Mouse (Mus musculus): ENCODE measurements around the gene Uba52. TPM values are rescaled to one million over a fixed set of nuclear protein-coding genes. Genes with fewer than 3 reads are reported as not detected.

The Uba52 gene
- total RNA-seq (2015) (3,077 and 3,244 TPM in 2 replicates), total RNA-seq (2017) (4,035 and 5,307 TPM in 2 replicates)

DNA sequence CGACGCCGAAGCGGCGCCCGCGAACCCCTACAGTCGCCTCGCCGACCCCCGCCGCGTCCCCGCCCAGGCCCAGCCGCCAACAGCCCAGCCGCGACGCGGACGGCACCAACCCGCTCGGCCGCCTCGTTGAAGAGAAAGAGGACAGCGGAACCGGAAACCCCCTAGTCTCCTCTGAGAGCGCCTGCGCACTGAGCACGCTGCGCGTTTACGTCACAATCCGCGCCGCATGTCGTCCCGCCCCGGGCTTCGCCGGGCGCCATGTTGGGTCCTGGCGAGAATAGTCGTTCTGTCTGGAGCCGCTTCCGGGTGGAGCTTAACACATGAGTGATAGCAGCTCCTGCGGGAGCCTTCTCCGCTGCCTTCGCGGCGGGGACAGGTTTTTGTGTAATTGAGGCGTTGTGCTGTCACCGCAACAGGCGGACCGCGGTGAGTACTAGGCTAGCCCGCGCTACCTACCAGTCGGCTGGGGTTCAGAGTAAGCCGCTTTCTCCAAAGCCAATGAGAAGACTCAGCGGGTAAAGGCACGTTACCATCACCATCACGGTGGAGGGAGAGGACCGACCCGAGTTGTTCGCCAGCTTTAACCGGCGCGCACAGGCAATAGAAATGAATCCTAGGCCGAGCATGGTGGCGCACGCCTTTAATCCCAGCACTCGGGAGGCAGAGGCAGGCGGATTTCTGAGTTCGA lies at the start of gene Uba52:
Uba52 (minus strand) TSS at position 574 of the 688 bp plus-strand sequence.
- peak; percentile 60 for ATAC-seq (replicated peaks; ENCODE audit: poor library complexity)

GRCm38 (mm10) chr8:70560096-70560495 lies 49.5 kb upstream of the Uba52 start:
- ATAC-seq (replicated peaks; ENCODE audit: poor library complexity) = peak; percentile 65

DNA sequence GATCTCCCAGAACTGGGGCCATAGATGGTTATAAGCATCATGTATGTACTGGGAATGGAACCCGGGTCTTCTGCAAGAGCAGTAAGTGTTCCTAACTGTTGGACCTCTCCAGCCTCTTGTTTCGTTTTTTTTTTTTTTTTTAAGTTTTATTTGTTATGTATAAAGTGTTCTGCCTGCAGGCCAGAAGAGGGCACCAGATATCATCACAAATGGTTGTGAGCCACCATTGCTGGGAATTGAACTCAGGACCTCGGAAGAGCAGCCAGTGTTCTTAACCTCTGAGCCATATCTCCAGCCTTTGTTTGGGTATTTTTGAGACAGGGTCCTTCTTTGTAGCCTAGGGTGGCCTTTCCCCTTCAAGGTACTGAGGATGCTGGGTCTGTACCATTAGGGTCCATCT lies 48.4 kb upstream of the Uba52 start:
- ATAC-seq (replicated peaks; ENCODE audit: poor library complexity) = no peak

- ATAC-seq (replicated peaks; ENCODE audit: poor library complexity) = peak; percentile 51
Measured at GRCm38 (mm10) chr8:70558334-70558733, 47.7 kb upstream of the Uba52 start.

DNA sequence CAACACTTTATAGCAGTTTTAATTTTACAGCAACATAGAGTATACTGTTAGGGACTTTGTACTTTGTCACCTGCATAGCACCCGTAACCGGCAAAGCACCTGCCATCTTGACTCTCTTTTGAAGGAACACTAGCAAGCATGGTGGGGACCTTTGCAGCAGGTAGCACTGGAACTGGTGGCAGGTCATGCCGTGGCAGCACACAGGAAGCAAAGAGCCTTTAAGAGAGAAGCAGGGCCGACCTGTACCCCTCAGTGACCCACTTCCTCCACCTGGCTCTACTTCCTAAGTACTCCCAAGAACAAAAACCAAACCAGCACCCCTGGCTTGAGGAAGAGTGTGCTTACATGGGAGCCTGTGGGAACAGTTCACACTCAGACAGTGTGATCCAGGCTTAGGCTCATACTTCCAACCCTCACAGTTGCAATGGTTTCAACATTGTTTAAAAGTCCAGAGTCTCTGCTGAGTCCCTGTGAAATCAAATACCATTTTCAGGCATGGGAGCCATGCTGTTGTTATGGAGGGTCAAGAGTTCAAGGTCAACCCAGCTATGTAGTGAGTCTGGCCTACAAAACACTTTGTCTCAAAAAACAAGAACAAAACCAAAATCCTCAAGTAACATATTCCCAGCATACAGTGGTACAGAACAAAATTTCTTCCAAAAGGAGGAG lies 44.6 kb upstream of the Uba52 start:
- no peak for ATAC-seq (replicated peaks; ENCODE audit: poor library complexity)

GRCm38 (mm10) chr8:70553740-70554139 lies 43.1 kb upstream of the Uba52 start:
- ATAC-seq (replicated peaks; ENCODE audit: poor library complexity) = no peak

GRCm38 (mm10) chr8:70552836-70553235 lies 42.2 kb upstream of the Uba52 start:
- ATAC-seq (replicated peaks; ENCODE audit: poor library complexity) = peak; percentile 51

GRCm38 (mm10) chr8:70551558-70552161 lies 41.1 kb upstream of the Uba52 start:
- ATAC-seq (replicated peaks; ENCODE audit: poor library complexity) = no peak

DNA sequence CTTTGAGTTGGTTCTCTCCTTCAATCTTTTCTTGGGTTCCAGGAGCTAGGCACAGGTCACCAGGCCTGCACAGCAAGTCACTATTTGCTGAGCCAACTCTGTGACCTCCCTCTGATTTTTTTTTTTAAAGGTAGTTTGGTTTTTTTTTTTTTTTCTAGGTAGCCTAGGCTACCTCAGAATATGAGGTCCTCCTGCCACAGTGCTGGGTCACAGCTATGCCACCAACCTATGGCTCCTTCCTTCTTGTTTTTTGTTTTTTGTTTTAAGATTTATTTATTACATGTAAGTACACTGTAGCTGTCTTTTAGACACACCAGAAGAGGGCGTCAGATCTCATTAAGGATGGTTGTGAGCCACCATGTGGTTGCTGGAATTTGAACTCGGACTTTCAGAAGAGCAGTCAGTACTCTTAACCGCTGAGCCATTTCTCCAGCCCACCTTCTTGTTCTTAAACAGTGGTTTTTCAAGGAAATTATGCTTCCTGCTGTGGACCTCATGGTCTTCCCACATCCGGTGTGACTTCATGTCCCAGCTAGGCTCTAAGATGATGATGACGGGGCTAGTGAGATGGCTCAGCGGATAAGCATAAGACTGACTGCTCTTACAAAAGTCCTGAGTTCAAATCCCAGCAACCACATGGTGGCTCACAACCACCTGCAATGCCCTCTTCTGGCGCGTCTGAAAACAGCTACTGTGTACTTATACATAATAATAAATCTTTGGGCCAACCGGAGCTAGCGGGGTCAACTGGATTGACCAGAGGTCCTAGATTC lies 39.0 kb upstream of the Uba52 start:
- peak; percentile 81 for ATAC-seq (replicated peaks; ENCODE audit: poor library complexity)

GRCm38 (mm10) chr8:70547762-70548161 lies 37.2 kb upstream of the Uba52 start:
- no peak for ATAC-seq (replicated peaks; ENCODE audit: poor library complexity)

GRCm38 (mm10) chr8:70546412-70546811 lies 35.8 kb upstream of the Uba52 start:
- ATAC-seq (replicated peaks; ENCODE audit: poor library complexity) = no peak

GRCm38 (mm10) chr8:70544200-70544687 lies 33.6 kb upstream of the Uba52 start:
- peak; percentile 55 for ATAC-seq (replicated peaks; ENCODE audit: poor library complexity)

DNA sequence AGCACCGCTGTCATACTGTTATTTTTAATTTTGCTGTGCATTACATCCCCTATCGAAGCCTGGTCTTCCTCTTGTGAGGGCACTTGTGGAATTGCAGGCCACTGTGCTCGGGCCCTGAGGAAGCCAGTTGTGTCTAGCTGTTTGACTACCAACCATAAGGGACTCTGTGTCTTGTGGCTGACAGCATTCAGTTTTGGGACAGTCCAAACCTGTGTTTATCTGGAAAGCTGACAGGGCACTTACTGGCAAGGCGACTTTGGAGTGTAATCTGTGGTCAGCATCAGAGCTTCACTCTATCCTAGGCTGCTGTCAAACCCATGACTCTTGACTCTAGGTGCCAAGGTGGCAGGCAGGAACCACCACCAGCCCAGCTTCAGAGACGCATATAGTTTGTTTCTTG lies 30.5 kb upstream of the Uba52 start:
- no peak for ATAC-seq (replicated peaks; ENCODE audit: poor library complexity)

GRCm38 (mm10) chr8:70540507-70541071 lies 30.0 kb upstream of the Uba52 start:
- no peak for ATAC-seq (replicated peaks; ENCODE audit: poor library complexity)

DNA sequence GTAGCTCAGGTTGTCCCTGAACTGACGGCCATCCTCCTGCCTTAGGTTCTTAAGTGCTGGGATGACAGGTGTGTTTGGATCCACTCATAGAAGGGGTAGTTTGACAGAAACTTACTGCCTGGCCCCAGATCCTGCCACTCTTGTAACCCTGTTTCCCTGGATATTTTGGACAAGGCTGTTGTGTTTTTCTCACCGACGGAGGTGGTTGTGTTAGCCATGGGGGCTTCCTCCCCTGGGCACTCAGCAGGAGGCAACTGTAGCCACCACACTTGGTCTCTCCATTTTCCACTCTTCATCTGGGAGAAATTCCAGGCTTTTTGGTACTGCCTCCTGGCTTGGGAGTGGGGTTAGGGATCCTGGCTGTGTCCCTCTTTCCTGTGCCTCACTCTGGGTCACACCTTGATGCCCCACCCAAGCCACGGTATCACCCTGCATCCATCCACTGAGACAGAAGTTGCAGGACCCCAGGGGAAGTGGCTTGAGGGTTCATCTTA lies 29.5 kb upstream of the Uba52 start:
- ATAC-seq (replicated peaks; ENCODE audit: poor library complexity) = no peak

DNA sequence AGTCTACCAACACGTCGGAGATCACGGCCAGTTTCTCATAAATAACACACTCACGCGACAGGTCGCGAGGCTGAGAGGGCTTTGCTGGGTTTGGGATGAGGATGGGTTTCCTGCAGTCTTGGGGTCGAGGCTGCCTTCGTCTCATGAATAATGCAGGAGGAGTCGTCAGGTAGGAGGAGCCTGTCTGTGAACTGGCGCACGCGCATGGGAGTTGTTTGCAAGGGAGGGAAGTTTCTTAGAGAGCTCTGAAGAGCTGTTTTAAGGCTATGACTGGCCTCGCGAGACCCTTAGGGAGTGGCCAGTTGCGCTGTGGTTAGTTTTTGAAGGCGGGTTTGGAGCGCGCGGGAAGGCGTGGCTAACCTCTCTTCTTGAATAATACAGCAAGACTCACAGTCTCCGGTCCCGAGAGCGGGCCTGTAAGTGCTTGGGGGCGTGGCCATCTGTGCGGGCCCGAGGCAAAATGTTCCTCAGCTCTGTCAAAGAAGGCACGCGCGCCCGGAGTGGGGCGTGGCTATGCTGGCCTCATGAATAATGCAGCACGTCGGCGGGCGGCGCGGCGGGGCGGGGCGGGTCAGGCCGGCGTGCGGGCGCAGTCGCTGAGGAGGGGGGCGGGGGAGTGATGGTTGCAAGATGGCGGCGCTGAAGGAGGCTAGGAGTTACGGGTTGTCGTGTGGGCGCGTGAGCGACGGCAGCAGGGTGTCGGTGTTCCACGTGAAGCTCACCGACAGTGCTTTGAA lies 28.6 kb upstream of the Uba52 start, which contains the start of gene Ell:
Ell (plus strand) TSS at position 381 of the 737 bp plus-strand sequence.
- peak; percentile 67 for ATAC-seq (replicated peaks; ENCODE audit: poor library complexity)

DNA sequence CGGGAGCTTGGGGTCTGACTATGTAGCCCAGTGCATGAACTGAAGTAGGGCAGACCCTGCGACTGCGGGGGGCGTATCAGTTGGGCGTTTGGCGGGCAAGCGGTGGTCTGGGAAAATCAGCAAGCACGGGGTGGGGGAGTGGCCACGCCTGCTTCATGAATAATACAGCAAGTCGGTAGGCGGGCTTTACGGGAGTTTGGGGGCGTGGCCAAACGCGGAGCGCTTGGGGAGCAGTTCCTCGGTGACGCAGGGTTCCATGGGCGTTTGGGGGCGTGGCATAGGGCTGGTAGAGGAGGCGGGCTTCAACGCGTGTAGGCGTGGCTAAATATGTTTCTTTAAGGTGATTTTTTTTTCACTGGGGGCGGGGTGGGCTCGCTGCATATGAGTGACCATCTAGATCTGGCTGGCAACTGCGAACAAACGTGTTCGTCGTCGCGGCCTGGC lies 28.1 kb upstream of the Uba52 start:
- peak; percentile 75 for ATAC-seq (replicated peaks; ENCODE audit: poor library complexity)

DNA sequence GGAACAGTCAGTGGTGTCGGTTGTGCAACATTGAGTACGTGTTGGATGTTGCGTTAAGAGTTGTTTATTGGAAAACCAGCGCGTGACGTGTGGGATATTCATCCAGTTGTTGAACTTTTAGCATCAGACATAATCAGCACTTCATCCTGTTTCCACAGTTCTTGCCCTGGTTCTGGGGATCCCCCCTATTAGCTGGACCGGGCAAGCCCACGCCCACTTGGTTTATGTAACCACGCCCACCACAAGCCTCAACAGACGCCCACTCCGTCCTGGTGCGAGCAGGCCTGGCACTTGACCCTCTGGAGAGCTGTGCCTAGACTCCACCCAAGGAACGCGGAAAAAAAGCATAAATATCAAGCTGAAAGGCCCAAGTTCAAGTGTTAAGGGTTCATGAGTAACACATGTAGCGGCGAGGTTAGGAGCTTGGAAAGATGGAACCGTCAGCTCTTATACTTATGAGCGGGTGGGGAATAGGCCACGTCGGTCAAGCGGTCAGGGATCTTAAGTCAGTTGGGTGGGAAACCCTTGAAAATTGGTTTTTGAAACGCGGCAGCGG lies 27.5 kb upstream of the Uba52 start:
- ATAC-seq (replicated peaks; ENCODE audit: poor library complexity) = peak; percentile 12; the same call in 1 of the 2 replicates

- ATAC-seq (replicated peaks; ENCODE audit: poor library complexity) = no peak
Measured at GRCm38 (mm10) chr8:70535701-70536100, 25.1 kb upstream of the Uba52 start.

All from megakaryocyte progenitor cell, adult 5-6 weeks (primary cell).